36 mouse cellular contexts compared by ENCODE assay signal in genomic region chr7:4746326-4746980, GRCm38 (mm10). TPM values are rescaled to one million over a fixed set of nuclear protein-coding genes. Genes with fewer than 3 reads are reported as not detected.
DNase-seq lines count a peak whose midpoint lies in the region; ATAC-seq and TF ChIP-seq lines count a peak whose summit lies in the region.
"Had no signal": no experiment of that assay in that cellular context is flagged by ENCODE, and none has a peak within 500 bp of the region (broad histone marks: within the 10 kb centered on the region; RNA-seq: fewer than 3 reads in every experiment).

No protein-coding gene starts in this region.

- no peak overlapping the region for H3K4me3 ChIP-seq in heart, embryonic 11.5 days (ENCODE audit: low read depth, low read length)
- no peak overlapping the region for H3K4me3 ChIP-seq in midbrain, embryonic 10.5 days
- H3K4me3 ChIP-seq in midbrain, postnatal 0 days (ENCODE audit: low read depth, low read length): no peak overlapping the region
- H3K4me3 ChIP-seq in liver, embryonic 15.5 days (replicated peaks): peak overlapping the region; percentile 10; the same call in 1 of the 2 replicates
- H3K4me3 ChIP-seq: embryonic facial prominence, embryonic 13.5 days; heart, adult 2 months; layer of hippocampus, adult 2 months; neural tube, embryonic 12.5 days had no signal

- TF ChIP-seq CTCF in midbrain, postnatal 0 days (IDR thresholded peaks at IDR 0.05): no peak

- no peaks in the 10 kb centered on the region for H3K27me3 ChIP-seq in heart, embryonic 11.5 days (ENCODE audit: control insufficient read depth, insufficient read depth, low read length)
- H3K27me3 ChIP-seq in midbrain, embryonic 10.5 days (ENCODE audit: low read depth, poor library complexity, severe bottlenecking): no peaks in the 10 kb centered on the region
- H3K27me3 ChIP-seq in midbrain, postnatal 0 days (ENCODE audit: insufficient read depth, low read length): no peaks in the 10 kb centered on the region
- H3K27me3 ChIP-seq in liver, embryonic 15.5 days: no peaks in the 10 kb centered on the region
- H3K27me3 ChIP-seq: CH12.LX; embryonic facial prominence, embryonic 13.5 days; neural tube, embryonic 12.5 days had no signal

- WGBS in heart, embryonic 11.5 days (ENCODE audit: insufficient replicate concordance): 78% methylated on average over 20 of the region's 22 CpGs
- WGBS in midbrain, embryonic 10.5 days: 82% methylated on average over 22 of the region's 22 CpGs
- WGBS in midbrain, postnatal 0 days: 88% methylated on average over 22 of the region's 22 CpGs
- 83% methylated on average over 22 of the region's 22 CpGs for WGBS in liver, embryonic 15.5 days (ENCODE audit: insufficient replicate concordance)

- no peak overlapping the region for H3K9ac ChIP-seq in heart, embryonic 11.5 days (ENCODE audit: low read depth, low read length)
- no peak overlapping the region for H3K9ac ChIP-seq in midbrain, postnatal 0 days (replicated peaks; ENCODE audit: low read length, poor library complexity, severe bottlenecking)
- H3K9ac ChIP-seq in liver, embryonic 15.5 days: 0 out of 2 replicates have a peak overlapping the region, but pooled peaks have one; percentile 12
- H3K9ac ChIP-seq: hindbrain, embryonic 14.5 days; neural tube, embryonic 12.5 days had no signal

- no peak for DNase-seq in heart, adult 18-20 months
- DNase-seq in midbrain, embryonic 10.5 days (ENCODE audit: low spot score): no peak
- DNase-seq in midbrain, postnatal 0 days (ENCODE audit: low spot score): no peak
- DNase-seq in liver: peak; percentile 48
- DNase-seq in cerebellum, adult 11-12 months: no peak
- DNase-seq: adrenal gland, postnatal 10 days; B cell, adult 2 months; cerebellum, adult 8-10 months; cerebellum, postnatal 36 days; embryo, embryonic 11 days; gastrocnemius, postnatal 14 days; heart, adult 2 months; kidney, adult 8-10 months; kidney, postnatal 25 days; lung, adult 18-20 months; lung, postnatal 10 days; retina, postnatal 1 day; right cerebral cortex, postnatal 25 days; spleen, adult 18-20 months had no signal

- H3K27ac ChIP-seq in heart, embryonic 11.5 days (ENCODE audit: low read depth, low read length): 0 out of 2 replicates have a peak overlapping the region, but pooled peaks have one; percentile 71
- peak overlapping the region; percentile 33; the same call in 1 of the 2 replicates for H3K27ac ChIP-seq in midbrain, embryonic 10.5 days (replicated peaks)
- H3K27ac ChIP-seq in midbrain, postnatal 0 days (ENCODE audit: low read depth, low read length): no peak overlapping the region
- H3K27ac ChIP-seq in liver, embryonic 15.5 days (replicated peaks): peak overlapping the region; percentile 93
- H3K27ac ChIP-seq: embryonic facial prominence, embryonic 13.5 days; heart, adult 2 months; hindbrain, embryonic 14.5 days; layer of hippocampus, adult 2 months; neural tube, embryonic 12.5 days had no signal

- no peaks in the 10 kb centered on the region for H3K9me3 ChIP-seq in heart, embryonic 11.5 days (replicated peaks; ENCODE audit: control insufficient read depth, low read length)
- no peaks in the 10 kb centered on the region for H3K9me3 ChIP-seq in midbrain, embryonic 10.5 days (replicated peaks)
- no peaks in the 10 kb centered on the region for H3K9me3 ChIP-seq in midbrain, postnatal 0 days (ENCODE audit: low read length)
- no peaks in the 10 kb centered on the region for H3K9me3 ChIP-seq in liver, embryonic 15.5 days (replicated peaks)
- H3K9me3 ChIP-seq: embryonic facial prominence, embryonic 13.5 days; neural tube, embryonic 12.5 days had no signal

- ATAC-seq in heart, embryonic 11.5 days (replicated peaks; ENCODE audit: insufficient number of reproducible peaks, low FRiP score, low TSS enrichment): no peak
- ATAC-seq in midbrain, postnatal 0 days (ENCODE audit: low FRiP score): no peak
- ATAC-seq in liver, embryonic 15.5 days (ENCODE audit: insufficient read depth): no peak
- no peak for ATAC-seq in megakaryocyte-erythroid progenitor cell, adult 5-6 weeks (replicated peaks; ENCODE audit: low FRiP score, low TSS enrichment, poor library complexity, severe bottlenecking)
- ATAC-seq: activated CD4-positive, CD25-positive, alpha-beta regulatory T cell, adult 4 months; forebrain, embryonic 16.5 days had no signal

- H3K4me1 ChIP-seq in heart, embryonic 11.5 days (ENCODE audit: control insufficient read depth, insufficient read depth, low read length): peaks cover 18% of the 10 kb centered on the region
- H3K4me1 ChIP-seq in midbrain, embryonic 10.5 days: peaks cover 35% of the 10 kb centered on the region
- H3K4me1 ChIP-seq in midbrain, postnatal 0 days (ENCODE audit: insufficient read depth, low read length): peaks cover 7% of the 10 kb centered on the region; the same call in 1 of the 2 replicates
- H3K4me1 ChIP-seq in liver, embryonic 15.5 days (replicated peaks): peaks cover 98% of the 10 kb centered on the region

- peaks cover 13% of the 10 kb centered on the region for H3K36me3 ChIP-seq in heart, embryonic 11.5 days (ENCODE audit: control insufficient read depth, insufficient read depth, low read length)
- peaks cover 47% of the 10 kb centered on the region for H3K36me3 ChIP-seq in midbrain, embryonic 10.5 days
- H3K36me3 ChIP-seq in midbrain, postnatal 0 days (ENCODE audit: insufficient read depth, low read length): peaks cover 20% of the 10 kb centered on the region
- peaks cover 54% of the 10 kb centered on the region for H3K36me3 ChIP-seq in liver, embryonic 15.5 days (replicated peaks)

- H3K4me2 ChIP-seq in heart, embryonic 11.5 days: 0 out of 2 replicates have a peak overlapping the region, but pooled peaks have one; percentile 20
- H3K4me2 ChIP-seq in midbrain, postnatal 0 days (ENCODE audit: low read depth, low read length, poor library complexity, severe bottlenecking): no peak overlapping the region
- H3K4me2 ChIP-seq in liver, embryonic 15.5 days: peak overlapping the region; percentile 56
- H3K4me2 ChIP-seq: embryonic facial prominence, embryonic 13.5 days; hindbrain, embryonic 14.5 days; neural tube, embryonic 12.5 days had no signal

RNA-seq across cellular contexts. Expression of gene Cox6b2, which starts 6.4 kb away (rescaled TPM):
- 32.9 and 42.4 TPM in 2 replicates for polyA plus RNA-seq in heart, embryonic 11.5 days (2014; fragmentation: Nextera tagmentation; extraction: Ambion mirVana)
- 1 to 10 TPM; 1.4 to 2.3 TPM for total RNA-seq in heart, adult 18-20 months (2021)
- polyA plus RNA-seq in midbrain, embryonic 10.5 days (2016; fragmentation: Nextera tagmentation; extraction: Ambion mirVana): 44.1 and 46.7 TPM in 2 replicates
- 6.8 and 12.1 TPM in 2 replicates for total RNA-seq in midbrain, postnatal 0 days (2014; rRNA removed)
- 33.6 and 43.9 TPM in 2 replicates for polyA plus RNA-seq in midbrain, postnatal 0 days (2015; fragmentation: Nextera tagmentation; extraction: Ambion mirVana)
- 66.0 and 79.3 TPM in 2 replicates for polyA plus RNA-seq in liver, embryonic 15.5 days (2015; fragmentation: Nextera tagmentation; extraction: Ambion mirVana)
- 279 and 377 TPM in 2 replicates for total RNA-seq in megakaryocyte-erythroid progenitor cell, adult 5-6 weeks (2014; fragmentation: Nextera tagmentation)
- 151 and 283 TPM in 2 replicates for total RNA-seq in megakaryocyte-erythroid progenitor cell, adult 5-6 weeks (2017)
- total RNA-seq: CH12.LX had no signal

RNA-seq across cellular contexts. Expression of gene Kmt5c, which starts 6.5 kb away (rescaled TPM):
- polyA plus RNA-seq in heart, embryonic 11.5 days (2014; fragmentation: Nextera tagmentation; extraction: Ambion mirVana): 58.6 and 63.5 TPM in 2 replicates
- total RNA-seq in heart, adult 18-20 months (2021): 10 to 100 TPM in 1 of 2 experiments, 1 to 10 TPM in 1; 9.6 to 10.0 TPM
- polyA plus RNA-seq in midbrain, embryonic 10.5 days (2016; fragmentation: Nextera tagmentation; extraction: Ambion mirVana): 91.6 and 103 TPM in 2 replicates
- total RNA-seq in midbrain, postnatal 0 days (2014; rRNA removed): 38.9 and 48.8 TPM in 2 replicates
- 33.1 and 35.7 TPM in 2 replicates for polyA plus RNA-seq in midbrain, postnatal 0 days (2015; fragmentation: Nextera tagmentation; extraction: Ambion mirVana)
- polyA plus RNA-seq in liver, embryonic 15.5 days (2015; fragmentation: Nextera tagmentation; extraction: Ambion mirVana): 50.1 and 56.1 TPM in 2 replicates
- 75.8 and 96.3 TPM in 2 replicates for total RNA-seq in megakaryocyte-erythroid progenitor cell, adult 5-6 weeks (2014; fragmentation: Nextera tagmentation)
- total RNA-seq in megakaryocyte-erythroid progenitor cell, adult 5-6 weeks (2017): 25.6 and 52.4 TPM in 2 replicates

RNA-seq across cellular contexts. Expression of gene Tmem150b, which starts 21.4 kb away (rescaled TPM):
- polyA plus RNA-seq in heart, embryonic 11.5 days (2014; fragmentation: Nextera tagmentation; extraction: Ambion mirVana): not detected in 2 replicates
- total RNA-seq in heart, adult 18-20 months (2021): under 1 TPM in 1 of 2 experiments, not detected in 1; 0.10 TPM
- polyA plus RNA-seq in midbrain, embryonic 10.5 days (2016; fragmentation: Nextera tagmentation; extraction: Ambion mirVana): 0.10 TPM in 2 replicates
- total RNA-seq in midbrain, postnatal 0 days (2014; rRNA removed): not detected in 2 replicates
- polyA plus RNA-seq in midbrain, postnatal 0 days (2015; fragmentation: Nextera tagmentation; extraction: Ambion mirVana): 0.23 TPM in 1 of 2 replicates, not detected in the other
- 0.14 and 0.37 TPM in 2 replicates for polyA plus RNA-seq in liver, embryonic 15.5 days (2015; fragmentation: Nextera tagmentation; extraction: Ambion mirVana)
- not detected in 2 replicates for total RNA-seq in megakaryocyte-erythroid progenitor cell, adult 5-6 weeks (2014; fragmentation: Nextera tagmentation)
- 0.33 and 1.1 TPM in 2 replicates for total RNA-seq in megakaryocyte-erythroid progenitor cell, adult 5-6 weeks (2017)
- total RNA-seq: CH12.LX; heart, adult 2 months; layer of hippocampus, postnatal 25 days; left cerebral cortex, postnatal 10 days had no signal
- polyA plus RNA-seq: activated CD4-positive, CD25-positive, alpha-beta regulatory T cell, adult 4 months had no signal

RNA-seq across cellular contexts. Expression of gene Fam71e2, which starts 24.6 kb away (rescaled TPM):
- polyA plus RNA-seq in heart, embryonic 11.5 days (2014; fragmentation: Nextera tagmentation; extraction: Ambion mirVana): not detected in 2 replicates
- total RNA-seq in heart, adult 18-20 months (2021): not detected
- polyA plus RNA-seq in midbrain, embryonic 10.5 days (2016; fragmentation: Nextera tagmentation; extraction: Ambion mirVana): not detected in 2 replicates
- total RNA-seq in midbrain, postnatal 0 days (2014; rRNA removed): not detected in 2 replicates
- polyA plus RNA-seq in midbrain, postnatal 0 days (2015; fragmentation: Nextera tagmentation; extraction: Ambion mirVana): not detected in 2 replicates
- not detected in 2 replicates for polyA plus RNA-seq in liver, embryonic 15.5 days (2015; fragmentation: Nextera tagmentation; extraction: Ambion mirVana)
- not detected in 2 replicates for total RNA-seq in megakaryocyte-erythroid progenitor cell, adult 5-6 weeks (2014; fragmentation: Nextera tagmentation)
- not detected in 2 replicates for total RNA-seq in megakaryocyte-erythroid progenitor cell, adult 5-6 weeks (2017)
- total RNA-seq: adrenal gland, postnatal 10 days; CH12.LX; gastrocnemius, postnatal 14 days; heart, adult 2 months; layer of hippocampus, adult 2 months; layer of hippocampus, postnatal 25 days; left cerebral cortex, postnatal 10 days; megakaryocyte progenitor cell, adult 5-6 weeks had no signal
- polyA plus RNA-seq: activated CD4-positive, CD25-positive, alpha-beta regulatory T cell, adult 4 months; embryonic facial prominence, embryonic 13.5 days; forebrain, embryonic 16.5 days; heart, embryonic 16.5 days; hindbrain, embryonic 14.5 days; intestine, embryonic 14.5 days; limb, embryonic 11.5 days; neural tube, embryonic 12.5 days; thymus, postnatal 0 days had no signal

RNA-seq across cellular contexts. Expression of gene Il11, which starts 36.2 kb away (rescaled TPM):
- polyA plus RNA-seq in heart, embryonic 11.5 days (2014; fragmentation: Nextera tagmentation; extraction: Ambion mirVana): not detected in 2 replicates
- not detected for total RNA-seq in heart, adult 18-20 months (2021)
- polyA plus RNA-seq in midbrain, embryonic 10.5 days (2016; fragmentation: Nextera tagmentation; extraction: Ambion mirVana): 0.21 TPM in 1 of 2 replicates, not detected in the other
- total RNA-seq in midbrain, postnatal 0 days (2014; rRNA removed): 1.4 and 2.0 TPM in 2 replicates
- 1.7 and 2.5 TPM in 2 replicates for polyA plus RNA-seq in midbrain, postnatal 0 days (2015; fragmentation: Nextera tagmentation; extraction: Ambion mirVana)
- 0.06 TPM in 1 of 2 replicates, not detected in the other for polyA plus RNA-seq in liver, embryonic 15.5 days (2015; fragmentation: Nextera tagmentation; extraction: Ambion mirVana)
- not detected in 2 replicates for total RNA-seq in megakaryocyte-erythroid progenitor cell, adult 5-6 weeks (2014; fragmentation: Nextera tagmentation)
- total RNA-seq in megakaryocyte-erythroid progenitor cell, adult 5-6 weeks (2017): 0.15 TPM in 1 of 2 replicates, not detected in the other
- total RNA-seq: heart, adult 2 months had no signal
- polyA plus RNA-seq: activated CD4-positive, CD25-positive, alpha-beta regulatory T cell, adult 4 months; embryonic facial prominence, embryonic 13.5 days; heart, adult 2 months; limb, embryonic 11.5 days had no signal
